Mouse (Mus musculus) embryonic facial prominence, embryonic 11.5 days (tissue): ENCODE measurements around the gene Exoc5. TPM values are rescaled to one million over a fixed set of nuclear protein-coding genes. Genes with fewer than 3 reads are reported as not detected.
A peak's percentile ranks its signal among the peaks of the same experiment; 100 is the strongest.
"Not testable (repeated sequence)": the region's sequence is repeated elsewhere in the genome, so short reads cannot be mapped to it uniquely, and the experiment has no call there.

Experiments used
- ATAC-seq: fragments of 200-750 bp; cut with Nextera tagmentation; replicated peaks from 2 replicates; pipeline ENCODE4 v1.8.0; 2017; ENCODE audit warnings: low read depth; ENCODE audit not compliant: insufficient number of reproducible peaks, low FRiP score, low TSS enrichment
- DNase-seq: peaks from one replicate; pipeline ENCODE4 v3.0.0-alpha.2; 2015; ENCODE audit warnings: low spot score
- H3K27ac ChIP-seq: fragments of 300-500 bp; sonication (generic); replicated peaks from 2 replicates; pipeline ENCODE4 v1.5.1; 2014; ENCODE audit warnings: mild to moderate bottlenecking, low read depth, low read length, control low read depth
- H3K27me3 ChIP-seq: fragments of 300-500 bp; sonication (generic); 2 replicates; pipeline ENCODE4 v1.6.1; 2014; ENCODE audit warnings: mild to moderate bottlenecking, low read length, moderate library complexity, mixed read lengths; ENCODE audit not compliant: control insufficient read depth, insufficient read depth
- H3K36me3 ChIP-seq: fragments of 300-500 bp; sonication (generic); replicated peaks from 2 replicates; pipeline ENCODE4 v1.6.1; 2014; ENCODE audit warnings: low read depth, mild to moderate bottlenecking, low read length, moderate library complexity, mixed read lengths; ENCODE audit not compliant: control insufficient read depth, insufficient read depth
- H3K4me1 ChIP-seq: fragments of 300-500 bp; sonication (generic); 2 replicates; pipeline ENCODE4 v1.6.1; 2014; ENCODE audit warnings: low read length, mixed read lengths; ENCODE audit not compliant: control insufficient read depth, insufficient read depth
- H3K4me2 ChIP-seq: fragments of 300-500 bp; sonication (generic); 2 replicates; pipeline ENCODE4 v1.6.1; 2014; ENCODE audit warnings: low read depth, mild to moderate bottlenecking, control low read depth, low read length, moderate library complexity
- H3K4me3 ChIP-seq: fragments of 300-500 bp; sonication (generic); 2 replicates; pipeline ENCODE4 v1.5.1; 2014; ENCODE audit warnings: low read depth, low read length, control low read depth
- H3K9ac ChIP-seq: fragments of 300-500 bp; sonication (generic); replicated peaks from 2 replicates; pipeline ENCODE4 v1.6.1; 2014; ENCODE audit warnings: mild to moderate bottlenecking, control low read depth, low read length
- H3K9me3 ChIP-seq: fragments of 300-500 bp; sonication (generic); replicated peaks from 2 replicates; pipeline ENCODE4 v1.6.1; 2016; ENCODE audit warnings: mild to moderate bottlenecking, low read length, inconsistent platforms, mixed read lengths; ENCODE audit not compliant: control insufficient read depth
- WGBS: fragments of 180-500 bp; shearing (Covaris S2); extraction: QIAGEN DNeasy Blood & Tissue Kit; methylation state at CpG from one replicate; pipeline ENCODE4 v1.1.7; 2014; 5-methylcytosine and 5-hydroxymethylcytosine counted together
- polyA plus RNA-seq: library from polyadenylated mRNA; unstranded; fragments of >200 nt; fragmentation: Nextera tagmentation; extraction: Ambion mirVana; gene quantifications from 2 replicates; pipeline ENCODE4 v1.2.1, GENCODE M21; 2014

The Exoc5 gene
- 81.9 and 82.8 TPM in 2 replicates for polyA plus RNA-seq

DNA sequence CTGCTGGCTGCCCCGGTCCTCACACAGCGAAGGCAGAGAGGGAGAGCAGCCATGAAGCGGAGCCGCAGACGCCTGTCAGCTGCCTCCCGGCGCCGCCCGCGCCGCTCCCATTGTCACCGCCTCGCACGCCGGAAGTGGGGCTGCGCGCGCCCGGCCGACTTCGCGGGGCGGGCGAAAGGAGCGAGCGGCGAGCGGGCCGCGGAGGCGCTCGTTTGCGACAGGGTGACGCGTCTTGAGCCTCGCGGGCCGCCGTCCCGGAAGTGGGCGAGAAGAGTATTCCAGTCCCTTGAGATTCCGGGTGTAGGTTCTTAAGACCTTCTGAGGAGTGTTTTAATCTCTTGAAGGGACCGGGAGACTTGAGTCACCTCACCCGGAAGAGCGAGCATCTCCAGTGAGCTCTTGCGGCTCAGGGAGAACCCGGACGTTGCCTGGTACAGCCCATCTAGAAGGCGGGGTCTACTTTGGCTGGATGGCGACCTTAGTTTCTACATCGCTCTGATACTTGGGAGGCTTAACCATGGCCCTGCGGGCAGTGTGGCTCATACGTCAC, at the start of gene Exoc5:
Exoc5 (minus strand) TSS at position 380 of the 550 bp plus-strand sequence.
- Histone ChIP-seq H3K27ac (peak within 1 kb of the TSS; percentile 90), H3K36me3 (no peaks in the 10 kb centered on the region), H3K27me3 (no peaks in the 10 kb centered on the region), H3K4me1 (no peaks in the 10 kb centered on the region), H3K9ac (peak within 1 kb of the TSS; percentile 93), H3K9me3 (no peaks in the 10 kb centered on the region), H3K4me2 (peak within 1 kb of the TSS; percentile 40), H3K4me3 (peak within 1 kb of the TSS; percentile 73)
- WGBS: under 1% methylated on average over 53 of the region's 53 CpGs
- peak; percentile 93 for DNase-seq
- peak; percentile 93 for ATAC-seq

GRCm38 (mm10) chr14:49091755-49092154, 25.3 kb upstream of the Exoc5 start:
- H3K36me3 ChIP-seq, H3K4me2 ChIP-seq, DNase-seq, ATAC-seq, H3K4me1 ChIP-seq, H3K4me3 ChIP-seq, H3K9me3 ChIP-seq, H3K9ac ChIP-seq, H3K27ac ChIP-seq, H3K27me3 ChIP-seq: not testable (repeated sequence)
- WGBS: 51% methylated on average over 1 of the region's 1 CpGs

DNA sequence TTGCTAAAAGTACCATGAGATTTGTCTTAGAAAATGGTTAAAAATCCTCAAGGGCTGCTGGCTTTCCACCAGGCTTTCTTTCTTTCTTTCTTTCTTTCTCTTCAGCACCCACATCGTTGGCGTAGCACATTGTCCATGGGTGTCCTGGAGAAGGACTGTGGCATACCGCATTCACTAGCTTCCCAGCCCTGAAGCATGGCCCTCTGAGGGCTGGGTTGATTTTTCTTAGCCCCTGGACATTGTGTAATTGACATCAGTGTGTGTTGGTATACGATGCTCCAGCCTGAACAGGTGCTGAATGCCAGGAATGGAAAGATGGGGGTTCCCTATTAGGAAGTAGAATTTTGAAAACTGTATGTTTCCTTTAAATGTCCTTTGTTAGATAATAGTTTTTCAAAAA, 24.8 kb upstream of the Exoc5 start:
- Histone ChIP-seq H3K9me3 (no peaks in the 10 kb centered on the region), H3K27me3 (no peaks in the 10 kb centered on the region), H3K36me3 (no peaks in the 10 kb centered on the region), H3K4me1 (no peaks in the 10 kb centered on the region), H3K4me2 (no peak overlapping the region), H3K27ac (no peak overlapping the region), H3K4me3 (no peak overlapping the region), H3K9ac (no peak overlapping the region)
- DNase-seq (no peak), ATAC-seq (no peak)
- 87% methylated on average over 4 of the region's 4 CpGs for WGBS

DNA sequence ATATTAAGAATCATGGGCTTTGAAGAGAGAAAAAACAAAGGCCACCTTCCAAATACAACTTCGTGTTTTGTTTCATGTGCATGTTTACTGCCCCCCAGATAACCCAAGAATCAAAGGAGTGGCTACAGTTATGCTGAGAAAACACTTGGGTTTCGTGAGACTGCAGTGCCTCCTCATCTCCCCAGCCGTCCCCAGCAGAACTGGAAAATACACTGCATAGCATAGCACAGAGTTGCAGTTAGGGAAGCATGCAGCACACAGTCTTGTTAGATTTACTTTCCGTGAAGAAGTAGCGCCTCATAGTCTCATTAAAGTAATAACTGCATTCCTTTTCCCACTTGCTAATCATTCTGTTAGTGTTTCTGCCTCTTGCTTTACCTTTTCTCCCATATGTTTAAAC, 23.6 kb upstream of the Exoc5 start:
- H3K9me3 ChIP-seq: no peaks in the 10 kb centered on the region
- H3K4me2 ChIP-seq: no peak overlapping the region
- H3K27ac ChIP-seq: no peak overlapping the region
- no peak overlapping the region for H3K4me3 ChIP-seq
- H3K9ac ChIP-seq: no peak overlapping the region
- no peaks in the 10 kb centered on the region for H3K4me1 ChIP-seq
- H3K36me3 ChIP-seq: no peaks in the 10 kb centered on the region
- no peak for ATAC-seq
- no peaks in the 10 kb centered on the region for H3K27me3 ChIP-seq
- no peak for DNase-seq
- WGBS: 43% methylated on average over 5 of the region's 5 CpGs

DNA sequence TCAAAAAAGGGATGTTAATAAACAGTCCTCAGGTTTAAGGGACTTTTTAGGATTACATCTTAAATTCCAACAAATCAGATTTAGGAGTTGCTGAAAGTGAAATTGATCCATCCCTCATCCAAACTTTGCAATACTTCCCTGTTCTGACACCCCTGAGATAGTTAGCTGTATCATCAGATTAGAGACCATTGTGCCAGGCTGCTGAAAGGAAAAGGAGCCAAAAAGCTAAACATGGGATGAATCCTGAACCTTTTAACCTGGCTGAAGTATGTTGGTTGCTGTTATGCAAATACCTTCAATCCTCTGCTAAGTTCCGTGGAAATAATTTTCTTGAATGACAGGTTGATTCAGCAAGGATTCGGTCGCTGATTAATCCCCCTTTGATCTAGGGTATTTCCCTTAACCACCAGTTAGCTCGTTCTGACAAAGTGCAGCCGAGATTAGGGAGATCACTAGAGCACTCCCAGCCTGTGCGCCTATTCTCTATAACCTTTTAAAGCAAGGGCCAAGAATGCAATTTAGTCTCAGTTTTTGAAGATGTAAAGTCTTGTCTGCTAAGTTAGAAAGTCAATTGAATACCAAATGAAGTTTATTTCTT, 23.1 kb upstream of the Exoc5 start:
- DNase-seq (peak; percentile 52), ATAC-seq (no peak)
- H3K9ac ChIP-seq: no peak overlapping the region
- no peak overlapping the region for H3K4me2 ChIP-seq
- no peaks in the 10 kb centered on the region for H3K36me3 ChIP-seq
- H3K27me3 ChIP-seq: no peaks in the 10 kb centered on the region
- no peaks in the 10 kb centered on the region for H3K4me1 ChIP-seq
- 21% methylated on average over 6 of the region's 6 CpGs for WGBS
- no peak overlapping the region for H3K4me3 ChIP-seq
- no peaks in the 10 kb centered on the region for H3K9me3 ChIP-seq
- H3K27ac ChIP-seq: no peak overlapping the region

- H3K9me3 ChIP-seq: no peaks in the 10 kb centered on the region
- no peak for ATAC-seq
- 43% methylated on average over 14 of the region's 14 CpGs for WGBS
- no peaks in the 10 kb centered on the region for H3K36me3 ChIP-seq
- peak; percentile 25 for DNase-seq
- H3K4me2 ChIP-seq: no peak overlapping the region
- no peak overlapping the region for H3K9ac ChIP-seq
- no peak overlapping the region for H3K27ac ChIP-seq
- no peaks in the 10 kb centered on the region for H3K27me3 ChIP-seq
- no peak overlapping the region for H3K4me3 ChIP-seq
- H3K4me1 ChIP-seq: no peaks in the 10 kb centered on the region
Measured at GRCm38 (mm10) chr14:49088155-49089048, 21.9 kb upstream of the Exoc5 start.

GRCm38 (mm10) chr14:49086522-49086921, 20.1 kb upstream of the Exoc5 start:
- Histone ChIP-seq H3K36me3 (no peaks in the 10 kb centered on the region), H3K4me1 (no peaks in the 10 kb centered on the region), H3K4me2 (no peak overlapping the region), H3K9me3 (no peaks in the 10 kb centered on the region), H3K27me3 (no peaks in the 10 kb centered on the region), H3K4me3 (no peak overlapping the region), H3K9ac (no peak overlapping the region), H3K27ac (no peak overlapping the region)
- DNase-seq (no peak), ATAC-seq (no peak)
- 81% methylated on average over 4 of the region's 4 CpGs for WGBS

GRCm38 (mm10) chr14:49078820-49079219, 12.4 kb upstream of the Exoc5 start:
- no peak for ATAC-seq
- Histone ChIP-seq H3K27ac (no peak overlapping the region), H3K9ac (no peak overlapping the region), H3K27me3 (no peaks in the 10 kb centered on the region), H3K4me3 (no peak overlapping the region), H3K4me1 (no peaks in the 10 kb centered on the region), H3K4me2 (no peak overlapping the region), H3K36me3 (no peaks in the 10 kb centered on the region), H3K9me3 (no peaks in the 10 kb centered on the region)
- DNase-seq: no peak
- 89% methylated on average over 2 of the region's 2 CpGs for WGBS
